Comparison of ENCODE assay signal across 19 mouse cellular contexts in the genomic region with DNA sequence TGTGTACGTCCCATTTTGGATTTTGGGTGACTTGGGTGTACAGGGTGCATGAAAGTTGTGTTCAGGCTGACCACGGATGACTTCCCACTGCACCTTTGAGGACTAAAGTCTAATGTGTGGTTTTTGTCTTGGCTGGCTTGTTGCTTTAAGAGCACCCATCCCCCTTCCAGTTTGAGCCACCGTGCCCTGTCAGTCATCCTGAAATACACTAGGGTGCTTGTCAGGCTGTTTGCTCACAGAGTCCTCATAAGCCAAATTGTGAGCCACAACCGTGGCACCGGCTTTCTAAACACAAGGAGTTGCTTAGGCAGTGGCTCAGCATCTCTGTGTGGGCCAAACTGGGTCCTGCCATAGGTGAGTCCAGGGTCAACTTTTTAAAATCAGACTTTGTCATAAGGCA. TPM values are rescaled to one million over a fixed set of nuclear protein-coding genes. Genes with fewer than 3 reads are reported as not detected.
DNase-seq lines count a peak whose midpoint lies in the region; ATAC-seq and TF ChIP-seq lines count a peak whose summit lies in the region.
"Had no signal": no experiment of that assay in that cellular context is flagged by ENCODE, and none has a peak within 500 bp of the region (broad histone marks: within the 10 kb centered on the region; RNA-seq: fewer than 3 reads in every experiment).

No protein-coding gene starts in this region.

- no peaks in the 10 kb centered on the region for H3K27me3 ChIP-seq in heart, embryonic 16.5 days (ENCODE audit: control insufficient read depth, insufficient read depth, low read length)
- H3K27me3 ChIP-seq in forebrain, postnatal 0 days (ENCODE audit: insufficient read depth, low read length), result no peaks in the 10 kb centered on the region
- H3K27me3 ChIP-seq in limb, embryonic 10.5 days (ENCODE audit: low read depth, poor library complexity, severe bottlenecking), result no peaks in the 10 kb centered on the region
- H3K27me3 ChIP-seq: embryonic facial prominence, embryonic 13.5 days; forebrain, embryonic 15.5 days; hindbrain, embryonic 12.5 days; midbrain, embryonic 12.5 days; neural tube, embryonic 12.5 days had no signal

- TF ChIP-seq CTCF in forebrain, postnatal 0 days (IDR thresholded peaks at IDR 0.05; ENCODE audit: low read depth), result no peak

- 33% methylated on average over 5 of the region's 5 CpGs for WGBS in heart, embryonic 16.5 days
- 54% methylated on average over 5 of the region's 5 CpGs for WGBS in forebrain, postnatal 0 days
- WGBS in limb, embryonic 10.5 days, result 79% methylated on average over 5 of the region's 5 CpGs

- H3K9ac ChIP-seq in heart, embryonic 16.5 days (ENCODE audit: low read length), result no peak overlapping the region
- H3K9ac ChIP-seq in forebrain, postnatal 0 days, result no peak overlapping the region
- H3K9ac ChIP-seq: embryonic facial prominence, embryonic 13.5 days; forebrain, embryonic 15.5 days; hindbrain, embryonic 12.5 days; midbrain, embryonic 12.5 days; neural tube, embryonic 12.5 days had no signal

- peaks cover 43% of the 10 kb centered on the region for H3K4me1 ChIP-seq in heart, embryonic 16.5 days (ENCODE audit: control insufficient read depth, insufficient read depth, low read length)
- no peaks in the 10 kb centered on the region for H3K4me1 ChIP-seq in forebrain, postnatal 0 days (ENCODE audit: insufficient read depth)
- H3K4me1 ChIP-seq in limb, embryonic 10.5 days, result no peaks in the 10 kb centered on the region
- H3K4me1 ChIP-seq: forebrain, embryonic 15.5 days; midbrain, embryonic 12.5 days; neural tube, embryonic 12.5 days had no signal

- no peak for ATAC-seq in cerebellum, adult (ENCODE audit: insufficient number of reproducible peaks, low FRiP score, low TSS enrichment)
- ATAC-seq in heart, embryonic 16.5 days (replicated peaks; ENCODE audit: extremely low read depth, insufficient read depth, low FRiP score), result 0 out of 2 replicates have a peak, but pooled peaks have one; percentile 18
- ATAC-seq in forebrain, postnatal 0 days, result no peak
- ATAC-seq: forebrain, embryonic 15.5 days had no signal

- peak overlapping the region; percentile 3; the same call in 1 of the 2 replicates for H3K4me3 ChIP-seq in heart, embryonic 16.5 days (ENCODE audit: low read length)
- H3K4me3 ChIP-seq in forebrain, postnatal 0 days (ENCODE audit: low read depth, low read length), result no peak overlapping the region
- no peak overlapping the region for H3K4me3 ChIP-seq in limb, embryonic 10.5 days
- H3K4me3 ChIP-seq: embryonic facial prominence, embryonic 13.5 days; forebrain, embryonic 15.5 days; hindbrain, embryonic 12.5 days; midbrain, embryonic 12.5 days; neural tube, embryonic 12.5 days had no signal

- H3K4me2 ChIP-seq in heart, embryonic 16.5 days (ENCODE audit: low read depth, low read length), result peak overlapping the region; percentile 39
- H3K4me2 ChIP-seq in forebrain, postnatal 0 days (ENCODE audit: low read depth), result no peak overlapping the region
- H3K4me2 ChIP-seq: embryonic facial prominence, embryonic 13.5 days; forebrain, embryonic 15.5 days; hindbrain, embryonic 12.5 days; midbrain, embryonic 12.5 days; neural tube, embryonic 12.5 days had no signal

- no peaks in the 10 kb centered on the region for H3K9me3 ChIP-seq in heart, embryonic 16.5 days (replicated peaks; ENCODE audit: control insufficient read depth, low read length)
- H3K9me3 ChIP-seq in forebrain, postnatal 0 days (ENCODE audit: low read length), result no peaks in the 10 kb centered on the region
- H3K9me3 ChIP-seq in limb, embryonic 10.5 days (replicated peaks), result no peaks in the 10 kb centered on the region
- H3K9me3 ChIP-seq: embryonic facial prominence, embryonic 13.5 days; forebrain, embryonic 15.5 days; hindbrain, embryonic 12.5 days; midbrain, embryonic 12.5 days; neural tube, embryonic 12.5 days had no signal

- intact Hi-C loops in gastrocnemius, postnatal 14 days (cut with DNase I; ENCODE audit: low total_unique reads), result no loop called here
- intact Hi-C loops in left cerebral cortex, postnatal 10 days (cut with DNase I), result no loop called here

- peak overlapping the region; percentile 67 for H3K27ac ChIP-seq in heart, embryonic 16.5 days (ENCODE audit: low read length)
- H3K27ac ChIP-seq in forebrain, postnatal 0 days (ENCODE audit: low read depth, low read length), result no peak overlapping the region
- no peak overlapping the region for H3K27ac ChIP-seq in limb, embryonic 10.5 days
- H3K27ac ChIP-seq: embryonic facial prominence, embryonic 13.5 days; forebrain, embryonic 15.5 days; hindbrain, embryonic 12.5 days; midbrain, embryonic 12.5 days; neural tube, embryonic 12.5 days had no signal

- DNase-seq in cerebellum, postnatal 10 days, result peak; percentile 14 to 23
- DNase-seq in Muller cell, postnatal 12 days (ENCODE audit: inconsistent ontology term), result peak; percentile 5
- peak; percentile 10 for DNase-seq in gastrocnemius, postnatal 14 days
- no peak for DNase-seq in forebrain, postnatal 0 days
- no peak for DNase-seq in left cerebral cortex, postnatal 10 days (ENCODE audit: extremely low spot score in 1 of 2, low spot score in 2 of 2)
- DNase-seq in limb, embryonic 10.5 days (ENCODE audit: low spot score), result no peak
- DNase-seq: kidney, adult 8-10 months had no signal

- H3K36me3 ChIP-seq in heart, embryonic 16.5 days (ENCODE audit: control insufficient read depth, insufficient read depth), result no peaks in the 10 kb centered on the region
- H3K36me3 ChIP-seq in forebrain, postnatal 0 days (ENCODE audit: insufficient read depth), result no peaks in the 10 kb centered on the region
- H3K36me3 ChIP-seq in limb, embryonic 10.5 days, result no peaks in the 10 kb centered on the region
- H3K36me3 ChIP-seq: embryonic facial prominence, embryonic 13.5 days; forebrain, embryonic 15.5 days; hindbrain, embryonic 12.5 days; midbrain, embryonic 12.5 days; neural tube, embryonic 12.5 days had no signal

RNA-seq across cellular contexts. Expression of gene Ctnna3, which starts 50.2 kb away (rescaled TPM):
- 10 to 100 TPM; 19.1 to 20.2 TPM for total RNA-seq in gastrocnemius, postnatal 14 days (2021)
- polyA plus RNA-seq in heart, embryonic 16.5 days (2015; fragmentation: Nextera tagmentation; extraction: Ambion mirVana), result 27.6 and 29.1 TPM in 2 replicates
- 0.52 and 0.62 TPM in 2 replicates for total RNA-seq in forebrain, postnatal 0 days (2014; rRNA removed)
- polyA plus RNA-seq in forebrain, postnatal 0 days (2015; fragmentation: Nextera tagmentation; extraction: Ambion mirVana), result 0.33 and 0.51 TPM in 2 replicates
- 1 to 10 TPM; 1.4 TPM for total RNA-seq in left cerebral cortex, postnatal 10 days (2021)
- 0.04 TPM in 1 of 2 replicates, not detected in the other for polyA plus RNA-seq in limb, embryonic 10.5 days (2016; fragmentation: Nextera tagmentation; extraction: Ambion mirVana)
- polyA plus RNA-seq: liver, adult 2 months; midbrain, embryonic 12.5 days had no signal

RNA-seq across cellular contexts. Expression of gene Gm7075, which starts 58.5 kb away (rescaled TPM):
- not detected for total RNA-seq in gastrocnemius, postnatal 14 days (2021)
- polyA plus RNA-seq in heart, embryonic 16.5 days (2015; fragmentation: Nextera tagmentation; extraction: Ambion mirVana), result not detected in 2 replicates
- total RNA-seq in forebrain, postnatal 0 days (2014; rRNA removed), result not detected in 2 replicates
- not detected in 2 replicates for polyA plus RNA-seq in forebrain, postnatal 0 days (2015; fragmentation: Nextera tagmentation; extraction: Ambion mirVana)
- total RNA-seq in left cerebral cortex, postnatal 10 days (2021), result not detected
- polyA plus RNA-seq in limb, embryonic 10.5 days (2016; fragmentation: Nextera tagmentation; extraction: Ambion mirVana), result not detected in 2 replicates
- total RNA-seq: left cerebral cortex, adult 18-20 months; liver, adult 2 months had no signal
- polyA plus RNA-seq: C2C12; embryonic facial prominence, embryonic 13.5 days; forebrain, embryonic 15.5 days; hindbrain, embryonic 12.5 days; liver, adult 2 months; lung, embryonic 16.5 days; midbrain, embryonic 12.5 days; neural tube, embryonic 12.5 days; thymus, postnatal 0 days had no signal

Comparison
In these comparisons a context has a peak if more than half of its experiments do, and no peak if none do; other contexts are left out.
1. DNase-seq: peak in cerebellum, postnatal 10 days (2 of 2), Muller cell, postnatal 12 days (single experiment) and gastrocnemius, postnatal 14 days (single experiment); none in forebrain, postnatal 0 days (single experiment), left cerebral cortex, postnatal 10 days (0 of 2) and limb, embryonic 10.5 days (single experiment).
2. RNA of gene Ctnna3, which starts 50.2 kb away (total RNA-seq): 19.1 to 20.2 TPM in gastrocnemius, postnatal 14 days; 1.4 TPM in left cerebral cortex, postnatal 10 days and 0.52 to 0.62 TPM in forebrain, postnatal 0 days; every median in the first group is over 4 times any median in the second.